Mouse (Mus musculus): ENCODE measurements around the gene Wdr5b. TPM values are rescaled to one million over a fixed set of nuclear protein-coding genes. Genes with fewer than 3 reads are reported as not detected.

The Wdr5b gene
- polyA plus RNA-seq, 1 experiment from 2014 or later, result 16.7 TPM

- Histone ChIP-seq H3K4me1 (ENCODE audit: control insufficient read depth, insufficient read depth, low read length) (no peaks in the 10 kb centered on the region), H3K36me3 (replicated peaks; ENCODE audit: control insufficient read depth, insufficient read depth, low read depth, low read length) (no peaks in the 10 kb centered on the region; the same call in 1 of the 2 replicates), H3K4me2 (ENCODE audit: low read depth, low read length) (no peak overlapping the region), H3K9ac (replicated peaks; ENCODE audit: low read length) (no peak overlapping the region), H3K27me3 (ENCODE audit: control insufficient read depth, insufficient read depth, low read length) (no peaks in the 10 kb centered on the region), H3K27ac (replicated peaks; ENCODE audit: low read depth, low read length) (no peak overlapping the region), H3K9me3 (replicated peaks; ENCODE audit: control insufficient read depth, low read length) (no peaks in the 10 kb centered on the region), H3K4me3 (ENCODE audit: low read depth, low read length) (no peak overlapping the region)
- ATAC-seq (replicated peaks; ENCODE audit: insufficient number of reproducible peaks, low FRiP score, low TSS enrichment, low read depth), result no peak
- no peak for DNase-seq (ENCODE audit: low spot score)
- 84% methylated on average over 10 of the region's 10 CpGs for WGBS
Observed at GRCm38 (mm10) chr16:36043073-36043472, 2.1 kb downstream of the Wdr5b start.

DNA sequence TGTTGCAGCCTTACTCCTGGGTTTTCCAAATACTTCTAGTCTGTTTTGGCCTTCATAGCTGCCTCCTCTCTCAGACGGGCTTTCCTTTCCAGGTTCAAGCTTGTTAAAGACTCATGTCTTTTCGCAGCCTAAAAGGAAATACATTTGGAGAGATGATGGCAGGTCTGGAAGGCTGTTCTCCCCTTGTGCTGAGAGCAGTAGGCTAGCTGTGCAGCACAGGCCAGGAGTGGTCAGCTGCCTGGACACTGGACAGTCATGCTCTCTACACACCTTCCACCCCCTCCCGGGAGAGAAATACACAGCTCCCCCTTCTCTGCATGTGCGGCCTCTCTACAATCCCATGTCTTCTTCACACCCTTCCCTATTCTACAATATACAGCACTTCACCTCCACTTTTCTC lies 3.0 kb downstream of the Wdr5b start:
- H3K4me2 ChIP-seq (ENCODE audit: low read depth, low read length), result no peak overlapping the region
- H3K36me3 ChIP-seq (replicated peaks; ENCODE audit: control insufficient read depth, insufficient read depth, low read depth, low read length), result no peaks in the 10 kb centered on the region; the same call in 1 of the 2 replicates
- DNase-seq (ENCODE audit: low spot score), result no peak
- ATAC-seq (replicated peaks; ENCODE audit: insufficient number of reproducible peaks, low FRiP score, low TSS enrichment, low read depth), result no peak
- WGBS, result 86% methylated on average over 4 of the region's 4 CpGs
- H3K4me3 ChIP-seq (ENCODE audit: low read depth, low read length), result no peak overlapping the region
- H3K9me3 ChIP-seq (replicated peaks; ENCODE audit: control insufficient read depth, low read length), result no peaks in the 10 kb centered on the region
- no peaks in the 10 kb centered on the region for H3K4me1 ChIP-seq (ENCODE audit: control insufficient read depth, insufficient read depth, low read length)
- no peak overlapping the region for H3K9ac ChIP-seq (replicated peaks; ENCODE audit: low read length)
- no peaks in the 10 kb centered on the region for H3K27me3 ChIP-seq (ENCODE audit: control insufficient read depth, insufficient read depth, low read length)
- no peak overlapping the region for H3K27ac ChIP-seq (replicated peaks; ENCODE audit: low read depth, low read length)

DNA sequence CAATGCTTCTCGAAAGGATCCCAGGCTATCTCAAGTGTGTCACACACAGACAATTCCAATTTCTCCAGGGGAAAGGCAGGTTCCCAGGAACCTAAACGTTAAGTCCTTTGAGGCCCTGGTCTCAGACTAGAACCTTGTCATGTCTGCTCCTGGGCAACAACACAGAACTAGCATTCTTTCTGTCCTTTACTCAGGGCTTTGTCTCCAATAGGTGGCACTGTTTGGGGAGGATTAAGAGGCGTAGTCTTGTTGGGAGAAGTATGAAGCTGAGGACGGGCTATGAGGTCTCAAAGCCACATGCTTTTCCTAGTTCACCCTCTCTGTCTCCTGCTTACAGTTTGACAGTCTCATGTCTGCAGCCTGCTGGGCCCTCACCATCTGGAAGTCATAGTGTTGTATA lies 6.5 kb downstream of the Wdr5b start:
- peaks cover 5% of the 10 kb centered on the region; the same call in 1 of the 2 replicates for H3K36me3 ChIP-seq (replicated peaks; ENCODE audit: control insufficient read depth, insufficient read depth, low read depth, low read length)
- WGBS, result 88% methylated on average over 4 of the region's 4 CpGs
- H3K27me3 ChIP-seq (ENCODE audit: control insufficient read depth, insufficient read depth, low read length), result no peaks in the 10 kb centered on the region
- H3K27ac ChIP-seq (replicated peaks; ENCODE audit: low read depth, low read length), result no peak overlapping the region
- no peak for ATAC-seq (replicated peaks; ENCODE audit: insufficient number of reproducible peaks, low FRiP score, low TSS enrichment, low read depth)
- no peak overlapping the region for H3K4me3 ChIP-seq (ENCODE audit: low read depth, low read length)
- no peaks in the 10 kb centered on the region for H3K4me1 ChIP-seq (ENCODE audit: control insufficient read depth, insufficient read depth, low read length)
- no peak for DNase-seq (ENCODE audit: low spot score)
- H3K9me3 ChIP-seq (replicated peaks; ENCODE audit: control insufficient read depth, low read length), result no peaks in the 10 kb centered on the region
- no peak overlapping the region for H3K4me2 ChIP-seq (ENCODE audit: low read depth, low read length)
- no peak overlapping the region for H3K9ac ChIP-seq (replicated peaks; ENCODE audit: low read length)

DNA sequence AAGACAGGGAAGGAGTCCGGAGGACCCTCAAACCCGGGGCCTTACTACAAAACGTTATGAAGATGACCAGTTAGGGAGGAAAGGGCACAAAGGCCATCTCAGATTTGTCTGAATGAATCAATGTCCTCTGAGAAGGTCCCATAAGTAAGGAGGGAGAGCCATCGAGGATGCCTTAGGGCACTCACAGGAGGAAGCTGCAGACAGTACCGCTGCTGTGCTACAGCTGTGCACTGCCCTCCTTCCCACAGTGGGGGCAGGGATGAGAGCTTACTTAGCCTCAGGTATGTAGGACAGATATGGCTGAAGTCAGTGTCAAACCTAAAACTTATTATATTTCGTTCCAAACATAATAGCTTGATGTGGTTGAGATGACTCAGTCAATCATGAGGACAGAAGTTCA lies 10.5 kb downstream of the Wdr5b start:
- Histone ChIP-seq H3K4me1 (ENCODE audit: control insufficient read depth, insufficient read depth, low read length) (no peaks in the 10 kb centered on the region), H3K4me2 (ENCODE audit: low read depth, low read length) (no peak overlapping the region), H3K4me3 (ENCODE audit: low read depth, low read length) (no peak overlapping the region), H3K9me3 (replicated peaks; ENCODE audit: control insufficient read depth, low read length) (no peaks in the 10 kb centered on the region), H3K9ac (replicated peaks; ENCODE audit: low read length) (no peak overlapping the region), H3K27me3 (ENCODE audit: control insufficient read depth, insufficient read depth, low read length) (no peaks in the 10 kb centered on the region), H3K27ac (replicated peaks; ENCODE audit: low read depth, low read length) (no peak overlapping the region), H3K36me3 (replicated peaks; ENCODE audit: control insufficient read depth, insufficient read depth, low read depth, low read length) (peaks cover 5% of the 10 kb centered on the region; the same call in 1 of the 2 replicates)
- 69% methylated on average over 6 of the region's 6 CpGs for WGBS
- no peak for DNase-seq (ENCODE audit: low spot score)
- no peak for ATAC-seq (replicated peaks; ENCODE audit: insufficient number of reproducible peaks, low FRiP score, low TSS enrichment, low read depth)

GRCm38 (mm10) chr16:36053524-36054275 lies 12.7 kb downstream of the Wdr5b start:
- H3K9me3 ChIP-seq (replicated peaks; ENCODE audit: control insufficient read depth, low read length), result no peaks in the 10 kb centered on the region
- no peak overlapping the region for H3K27ac ChIP-seq (replicated peaks; ENCODE audit: low read depth, low read length)
- no peak overlapping the region for H3K4me3 ChIP-seq (ENCODE audit: low read depth, low read length)
- peaks cover 5% of the 10 kb centered on the region; the same call in 1 of the 2 replicates for H3K36me3 ChIP-seq (replicated peaks; ENCODE audit: control insufficient read depth, insufficient read depth, low read depth, low read length)
- H3K9ac ChIP-seq (replicated peaks; ENCODE audit: low read length), result no peak overlapping the region
- no peaks in the 10 kb centered on the region for H3K27me3 ChIP-seq (ENCODE audit: control insufficient read depth, insufficient read depth, low read length)
- ATAC-seq (replicated peaks; ENCODE audit: insufficient number of reproducible peaks, low FRiP score, low TSS enrichment, low read depth) (no peak), DNase-seq (ENCODE audit: low spot score) (no peak)
- no peak overlapping the region for H3K4me2 ChIP-seq (ENCODE audit: low read depth, low read length)
- WGBS, result 82% methylated on average over 6 of the region's 6 CpGs
- H3K4me1 ChIP-seq (ENCODE audit: control insufficient read depth, insufficient read depth, low read length), result no peaks in the 10 kb centered on the region

DNA sequence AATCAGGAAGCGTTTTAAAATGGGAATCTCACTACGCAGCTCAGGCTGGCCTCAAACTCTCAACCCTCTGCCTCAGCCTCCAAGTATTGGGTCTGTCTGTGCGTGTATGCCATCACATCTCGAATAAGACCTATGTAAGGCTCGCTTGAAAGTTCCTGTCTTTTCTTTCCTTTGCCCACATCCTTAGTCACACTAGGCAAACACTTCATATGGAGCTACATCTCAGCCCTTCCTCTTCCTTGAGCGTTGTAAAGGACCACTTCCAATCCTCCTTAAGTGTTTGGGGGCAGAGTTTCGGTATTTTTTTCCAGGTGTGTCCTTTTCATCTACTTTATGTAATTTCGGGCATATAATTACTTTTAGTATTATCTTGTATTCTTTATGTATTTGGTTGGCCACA lies 13.9 kb downstream of the Wdr5b start:
- no peaks in the 10 kb centered on the region for H3K4me1 ChIP-seq (ENCODE audit: control insufficient read depth, insufficient read depth, low read length)
- H3K4me2 ChIP-seq (ENCODE audit: low read depth, low read length), result no peak overlapping the region
- 88% methylated on average over 8 of the region's 8 CpGs for WGBS
- H3K36me3 ChIP-seq (replicated peaks; ENCODE audit: control insufficient read depth, insufficient read depth, low read depth, low read length), result peaks cover 5% of the 10 kb centered on the region; the same call in 1 of the 2 replicates
- ATAC-seq (replicated peaks; ENCODE audit: insufficient number of reproducible peaks, low FRiP score, low TSS enrichment, low read depth) (no peak), DNase-seq (ENCODE audit: low spot score) (no peak)
- H3K4me3 ChIP-seq (ENCODE audit: low read depth, low read length), result no peak overlapping the region
- no peak overlapping the region for H3K9ac ChIP-seq (replicated peaks; ENCODE audit: low read length)
- H3K27me3 ChIP-seq (ENCODE audit: control insufficient read depth, insufficient read depth, low read length), result no peaks in the 10 kb centered on the region
- no peak overlapping the region for H3K27ac ChIP-seq (replicated peaks; ENCODE audit: low read depth, low read length)
- H3K9me3 ChIP-seq (replicated peaks; ENCODE audit: control insufficient read depth, low read length), result no peaks in the 10 kb centered on the region

DNA sequence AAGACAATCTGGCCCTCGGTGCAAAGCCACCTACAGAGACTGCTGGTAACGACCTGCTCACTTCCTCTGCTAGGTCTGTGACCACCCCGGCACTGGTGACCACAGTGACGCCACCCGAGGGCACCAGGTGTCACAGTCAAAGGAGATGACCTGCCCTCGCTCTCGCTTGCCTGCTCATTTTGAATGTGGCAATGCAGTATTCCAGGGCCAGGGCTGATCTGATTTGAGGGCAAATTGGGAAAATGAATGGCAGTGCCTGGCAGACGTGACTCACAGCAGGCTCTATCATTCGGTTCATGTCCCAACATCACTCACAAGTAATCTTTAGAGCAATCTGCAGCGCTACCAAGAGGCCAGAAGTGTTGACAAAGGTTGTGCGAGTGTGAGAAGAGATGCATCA lies 15.4 kb downstream of the Wdr5b start:
- Histone ChIP-seq H3K36me3 (replicated peaks; ENCODE audit: control insufficient read depth, insufficient read depth, low read depth, low read length) (0 out of 2 replicates have a peak, but pooled peaks cover 3% of the 10 kb centered on the region), H3K4me3 (ENCODE audit: low read depth, low read length) (no peak overlapping the region), H3K9me3 (replicated peaks; ENCODE audit: control insufficient read depth, low read length) (no peaks in the 10 kb centered on the region), H3K27ac (replicated peaks; ENCODE audit: low read depth, low read length) (no peak overlapping the region), H3K4me1 (ENCODE audit: control insufficient read depth, insufficient read depth, low read length) (no peaks in the 10 kb centered on the region), H3K9ac (replicated peaks; ENCODE audit: low read length) (no peak overlapping the region), H3K4me2 (ENCODE audit: low read depth, low read length) (no peak overlapping the region), H3K27me3 (ENCODE audit: control insufficient read depth, insufficient read depth, low read length) (no peaks in the 10 kb centered on the region)
- ATAC-seq (replicated peaks; ENCODE audit: insufficient number of reproducible peaks, low FRiP score, low TSS enrichment, low read depth) (no peak), DNase-seq (ENCODE audit: low spot score) (no peak)
- WGBS, result 86% methylated on average over 11 of the region's 11 CpGs

- H3K36me3 ChIP-seq (replicated peaks; ENCODE audit: control insufficient read depth, insufficient read depth, low read depth, low read length), result no peaks in the 10 kb centered on the region
- H3K4me1 ChIP-seq (ENCODE audit: control insufficient read depth, insufficient read depth, low read length), result no peaks in the 10 kb centered on the region
- ATAC-seq (replicated peaks; ENCODE audit: insufficient number of reproducible peaks, low FRiP score, low TSS enrichment, low read depth), result no peak
- H3K4me3 ChIP-seq (ENCODE audit: low read depth, low read length), result no peak overlapping the region
- 71% methylated on average over 8 of the region's 8 CpGs for WGBS
- H3K27ac ChIP-seq (replicated peaks; ENCODE audit: low read depth, low read length), result no peak overlapping the region
- H3K9ac ChIP-seq (replicated peaks; ENCODE audit: low read length), result no peak overlapping the region
- DNase-seq (ENCODE audit: low spot score), result no peak
- no peaks in the 10 kb centered on the region for H3K9me3 ChIP-seq (replicated peaks; ENCODE audit: control insufficient read depth, low read length)
- H3K27me3 ChIP-seq (ENCODE audit: control insufficient read depth, insufficient read depth, low read length), result no peaks in the 10 kb centered on the region
- H3K4me2 ChIP-seq (ENCODE audit: low read depth, low read length), result no peak overlapping the region
Observed at GRCm38 (mm10) chr16:36057933-36058475, 17.0 kb downstream of the Wdr5b start.

All from embryonic facial prominence, embryonic 11.5 days (tissue).